Mouse (Mus musculus) neural tube, embryonic 11.5 days (tissue): Measurements from ENCODE around the gene Dnase1. TPM values are rescaled to one million over a fixed set of nuclear protein-coding genes. Genes with fewer than 3 reads are reported as not detected.

ENCODE experiments used
- ATAC-seq: fragments of 200-750 bp; cut with Nextera tagmentation; 2 replicates; pipeline ENCODE4 v1.8.0; 2017; ENCODE audit warnings: moderate number of reproducible peaks, mild to moderate bottlenecking, moderate TSS enrichment, moderate library complexity; ENCODE audit not compliant: insufficient read depth, low FRiP score, low TSS enrichment
- DNase-seq: peaks from one replicate; pipeline ENCODE4 v3.0.0-alpha.2; 2015; ENCODE audit warnings: low spot score
- H3K27ac ChIP-seq: fragments of 300-500 bp; sonication (generic); 2 replicates; pipeline ENCODE4 v1.5.1; 2014; ENCODE audit warnings: low read depth, mild to moderate bottlenecking, low read length
- H3K27me3 ChIP-seq: fragments of 300-500 bp; sonication (generic); 2 replicates; pipeline ENCODE4 v1.6.1; 2014; ENCODE audit warnings: mild to moderate bottlenecking, low read length, mixed read lengths; ENCODE audit not compliant: control insufficient read depth, insufficient read depth
- H3K36me3 ChIP-seq: fragments of 300-500 bp; sonication (generic); 2 replicates; pipeline ENCODE4 v1.6.1; 2014; ENCODE audit warnings: mild to moderate bottlenecking, low read length, moderate library complexity, mixed read lengths; ENCODE audit not compliant: control insufficient read depth, insufficient read depth
- H3K4me1 ChIP-seq: fragments of 300-500 bp; sonication (generic); 2 replicates; pipeline ENCODE4 v1.6.1; 2014; ENCODE audit warnings: low read length, mixed read lengths; ENCODE audit not compliant: control insufficient read depth, insufficient read depth
- H3K4me2 ChIP-seq: fragments of 300-500 bp; sonication (generic); 2 replicates; pipeline ENCODE4 v1.6.1; 2014; ENCODE audit warnings: low read depth, mild to moderate bottlenecking, moderate library complexity
- H3K4me3 ChIP-seq: fragments of 300-500 bp; sonication (generic); 2 replicates; pipeline ENCODE4 v1.5.1; 2014; ENCODE audit warnings: low read depth, low read length
- H3K9ac ChIP-seq: fragments of 300-500 bp; sonication (generic); 2 replicates; pipeline ENCODE4 v1.6.1; 2014; ENCODE audit warnings: mild to moderate bottlenecking, low read length
- H3K9me3 ChIP-seq: fragments of 300-500 bp; sonication (generic); 2 replicates; pipeline ENCODE4 v1.6.1; 2016; ENCODE audit warnings: low read length; ENCODE audit not compliant: control insufficient read depth
- WGBS: fragments of 180-500 bp; shearing (Covaris S2); extraction: QIAGEN DNeasy Blood & Tissue Kit; methylation state at CpG from one replicate; pipeline ENCODE4 v1.1.7; 2014; 5-methylcytosine and 5-hydroxymethylcytosine counted together
- microRNA-seq: library from miRNA; unstranded; fragments of <30 nt; microRNA quantifications from one replicate; pipeline ENCODE4, GENCODE M21; 2016
- polyA plus RNA-seq: library from polyadenylated mRNA; unstranded; fragments of >200 nt; fragmentation: Nextera tagmentation; extraction: Ambion mirVana; gene quantifications from 2 replicates; pipeline ENCODE4 v1.2.1, GENCODE M21; 2014

The Dnase1 gene
- polyA plus RNA-seq, 1 experiment from 2014 or later, result 6.1 TPM

DNA sequence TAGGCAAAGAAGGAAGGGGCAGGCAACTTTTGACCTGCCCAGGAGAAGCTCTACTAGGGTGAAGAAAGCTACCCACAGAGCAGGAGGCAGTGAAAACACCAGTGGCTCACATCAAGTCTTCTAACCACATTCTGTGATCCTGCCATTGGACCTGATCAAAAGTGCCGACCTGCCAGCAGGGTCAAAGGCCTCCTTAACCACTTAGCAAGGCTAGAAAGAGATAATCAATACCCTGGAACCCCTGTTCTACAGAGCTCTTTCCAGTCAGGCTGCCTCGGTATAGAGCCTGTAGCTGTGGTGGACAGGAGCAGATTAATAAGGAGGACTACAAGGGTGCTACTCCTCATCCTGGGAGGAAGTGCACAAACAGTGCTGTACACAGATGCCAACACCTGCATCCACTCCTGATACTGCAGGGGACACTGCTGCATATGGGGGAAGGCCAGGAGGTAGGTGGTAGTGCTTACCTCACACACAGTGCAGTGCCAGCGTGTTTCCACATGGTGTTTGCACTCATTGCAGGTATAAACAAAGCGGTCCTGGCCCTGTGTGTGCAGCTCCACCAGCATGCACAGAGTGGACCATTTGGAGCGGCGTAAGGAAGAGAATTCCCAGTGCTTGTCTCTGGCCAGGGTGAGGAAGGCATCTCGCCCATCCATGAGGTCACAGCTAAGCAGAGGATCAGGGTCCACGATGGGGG lies 50.6 kb downstream of the Dnase1 start:
- Histone ChIP-seq H3K4me1 (no peaks in the 10 kb centered on the region), H3K27me3 (no peaks in the 10 kb centered on the region), H3K4me3 (no peak overlapping the region), H3K9me3 (no peaks in the 10 kb centered on the region), H3K36me3 (peaks cover 50% of the 10 kb centered on the region), H3K4me2 (no peak overlapping the region), H3K9ac (no peak overlapping the region), H3K27ac (no peak overlapping the region)
- DNase-seq (no peak), ATAC-seq (no peak)
- 92% methylated on average over 8 of the region's 8 CpGs for WGBS

Small RNAs within 50 kb of the gene (microRNA-seq; reads per million reads assigned to microRNA genes)
- gene Gm23413, result not detected

Other genes with a start within 250 kb of the Dnase1 start
- not detected in 2 replicates for gene Olfr15, start 206.1 kb upstream of the Dnase1 start, polyA plus RNA-seq
- 1.1 and 1.3 TPM in 2 replicates for gene Zfp174, start 189.7 kb upstream of the Dnase1 start, polyA plus RNA-seq
- 66.2 and 66.5 TPM in 2 replicates for gene Naa60, start 164.6 kb upstream of the Dnase1 start, polyA plus RNA-seq
- gene Zfp597, start 152.4 kb upstream of the Dnase1 start, polyA plus RNA-seq, result 9.5 and 9.6 TPM in 2 replicates
- gene Gm20695, start 152.3 kb upstream of the Dnase1 start, polyA plus RNA-seq, result 1.5 TPM in 1 of 2 replicates, not detected in the other
- gene 1700037C18Rik, start 128.3 kb upstream of the Dnase1 start, polyA plus RNA-seq, result 3.5 and 5.5 TPM in 2 replicates
- gene Cluap1, start 128.1 kb upstream of the Dnase1 start, polyA plus RNA-seq, result 23.3 and 25.2 TPM in 2 replicates
- 0.92 and 1.1 TPM in 2 replicates for gene Nlrc3, start 60.3 kb upstream of the Dnase1 start, polyA plus RNA-seq
- gene Slx4, start 33.2 kb upstream of the Dnase1 start, polyA plus RNA-seq, result 31.2 and 35.4 TPM in 2 replicates
- 83.7 and 85.7 TPM in 2 replicates for gene Trap1, start 40.9 kb downstream of the Dnase1 start, polyA plus RNA-seq
- 34.3 and 34.5 TPM in 2 replicates for gene Crebbp, start 177.1 kb downstream of the Dnase1 start, polyA plus RNA-seq